Mouse (Mus musculus) intestine, embryonic 14.5 days (tissue): ENCODE data around the gene Npepps. TPM values are rescaled to one million over a fixed set of nuclear protein-coding genes. Genes with fewer than 3 reads are reported as not detected.

Experiments used
- ATAC-seq: fragments of 200-750 bp; cut with Nextera tagmentation; replicated peaks from 2 replicates; pipeline ENCODE4 v1.8.0; 2017; ENCODE audit warnings: low read depth, moderate number of reproducible peaks, moderate TSS enrichment, moderate library complexity; ENCODE audit not compliant: low FRiP score, low TSS enrichment
- DNase-seq: peaks from one replicate; pipeline ENCODE4 v3.0.0-alpha.2; 2018; ENCODE audit warnings: low spot score
- H3K27ac ChIP-seq: fragments of 300-500 bp; sonication (generic); 2 replicates; pipeline ENCODE4 v1.5.1; 2014; ENCODE audit warnings: low read depth, mild to moderate bottlenecking, control low read depth
- H3K27me3 ChIP-seq: fragments of 300-500 bp; sonication (generic); replicated peaks from 2 replicates; pipeline ENCODE4 v1.6.1; 2014; ENCODE audit warnings: low read length, control low read depth; ENCODE audit not compliant: control insufficient read depth, insufficient read depth
- H3K36me3 ChIP-seq: fragments of 300-500 bp; sonication (generic); 2 replicates; pipeline ENCODE4 v1.6.1; 2014; ENCODE audit warnings: low read length, control low read depth; ENCODE audit not compliant: control insufficient read depth, insufficient read depth
- H3K4me1 ChIP-seq: fragments of 300-500 bp; sonication (generic); replicated peaks from 2 replicates; pipeline ENCODE4 v1.6.1; 2014; ENCODE audit warnings: low read length, control low read depth, mixed read lengths; ENCODE audit not compliant: control insufficient read depth, insufficient read depth
- H3K4me2 ChIP-seq: fragments of 300-500 bp; sonication (generic); 2 replicates; pipeline ENCODE4 v1.6.1; 2014; ENCODE audit warnings: low read length
- H3K4me3 ChIP-seq: fragments of 300-500 bp; sonication (generic); 2 replicates; pipeline ENCODE4 v1.5.1; 2014; ENCODE audit warnings: low read depth, low read length, control low read depth, mixed read lengths
- H3K9ac ChIP-seq: fragments of 300-500 bp; sonication (generic); 2 replicates; pipeline ENCODE4 v1.6.1; 2014; ENCODE audit warnings: mild to moderate bottlenecking, low read length
- H3K9me3 ChIP-seq: fragments of 300-500 bp; sonication (generic); 2 replicates; pipeline ENCODE4 v1.6.1; 2016; ENCODE audit warnings: low read length, control low read depth; ENCODE audit not compliant: control insufficient read depth
- WGBS: fragments of 180-500 bp; shearing (Covaris S2); extraction: QIAGEN DNeasy Blood & Tissue Kit; methylation state at CpG from one replicate; pipeline ENCODE4 v1.1.7; 2014; 5-methylcytosine and 5-hydroxymethylcytosine counted together
- polyA plus RNA-seq: library from polyadenylated mRNA; unstranded; fragments of >200 nt; fragmentation: Nextera tagmentation; extraction: Ambion mirVana; gene quantifications from 2 replicates; pipeline ENCODE4 v1.2.1, GENCODE M21; 2014

Npepps gene
- polyA plus RNA-seq, 1 experiment from 2014 or later = 83.1 TPM

GRCm38 (mm10) chr11:97210728-97211400 is 69.6 kb downstream of the Npepps start:
- Histone ChIP-seq H3K36me3 (peaks cover 81% of the 10 kb centered on the region), H3K9me3 (no peaks in the 10 kb centered on the region), H3K4me3 (no peak overlapping the region), H3K4me1 (no peaks in the 10 kb centered on the region), H3K4me2 (no peak overlapping the region), H3K9ac (no peak overlapping the region), H3K27ac (peak overlapping the region; percentile 57), H3K27me3 (no peaks in the 10 kb centered on the region)
- WGBS = 54% methylated on average over 9 of the region's 9 CpGs
- ATAC-seq = peak; percentile 54
- peak; percentile 56 for DNase-seq

GRCm38 (mm10) chr11:97207011-97207422 is 73.4 kb downstream of the Npepps start:
- whole genome bisulfite sequencing = 76% methylated on average over 8 of the region's 8 CpGs

GRCm38 (mm10) chr11:97199519-97199918 is 80.9 kb downstream of the Npepps start:
- ATAC-seq (no peak), DNase-seq (no peak)
- Histone ChIP-seq H3K4me1 (no peaks in the 10 kb centered on the region), H3K9ac (no peak overlapping the region), H3K27me3 (no peaks in the 10 kb centered on the region), H3K27ac (no peak overlapping the region), H3K9me3 (no peaks in the 10 kb centered on the region), H3K36me3 (no peaks in the 10 kb centered on the region), H3K4me3 (no peak overlapping the region), H3K4me2 (no peak overlapping the region)
- 75% methylated on average over 6 of the region's 6 CpGs for WGBS

More at GRCm38 (mm10) chr11:97207011-97207422, 73.4 kb downstream of the Npepps start:
- Histone ChIP-seq H3K4me2 (no peak overlapping the region), H3K4me1 (no peaks in the 10 kb centered on the region), H3K36me3 (peaks cover 48% of the 10 kb centered on the region), H3K9me3 (no peaks in the 10 kb centered on the region), H3K27me3 (no peaks in the 10 kb centered on the region), H3K27ac (no peak overlapping the region), H3K9ac (no peak overlapping the region), H3K4me3 (no peak overlapping the region)
- ATAC-seq (peak; percentile 29; the same call in 1 of the 2 replicates), DNase-seq (no peak)

- no peak for ATAC-seq
- Histone ChIP-seq H3K4me3 (no peak overlapping the region), H3K4me1 (no peaks in the 10 kb centered on the region), H3K9me3 (no peaks in the 10 kb centered on the region), H3K36me3 (no peaks in the 10 kb centered on the region), H3K4me2 (no peak overlapping the region), H3K27ac (no peak overlapping the region), H3K9ac (no peak overlapping the region), H3K27me3 (no peaks in the 10 kb centered on the region)
- DNase-seq = peak; percentile 80
- WGBS = 22% methylated on average over 5 of the region's 5 CpGs
Measured at GRCm38 (mm10) chr11:97198601-97199000, 81.8 kb downstream of the Npepps start.

- Histone ChIP-seq H3K9ac (no peak overlapping the region), H3K9me3 (no peaks in the 10 kb centered on the region), H3K27ac (no peak overlapping the region), H3K27me3 (no peaks in the 10 kb centered on the region), H3K36me3 (no peaks in the 10 kb centered on the region), H3K4me3 (no peak overlapping the region), H3K4me2 (no peak overlapping the region), H3K4me1 (no peaks in the 10 kb centered on the region)
- WGBS = 81% methylated on average over 8 of the region's 8 CpGs
- ATAC-seq (no peak), DNase-seq (no peak)
Measured at GRCm38 (mm10) chr11:97197021-97197420, 83.4 kb downstream of the Npepps start.

GRCm38 (mm10) chr11:97196541-97196940 is 83.9 kb downstream of the Npepps start:
- 72% methylated on average over 12 of the region's 12 CpGs for WGBS
- Histone ChIP-seq H3K4me1 (no peaks in the 10 kb centered on the region), H3K27me3 (no peaks in the 10 kb centered on the region), H3K9me3 (no peaks in the 10 kb centered on the region), H3K4me3 (no peak overlapping the region), H3K27ac (no peak overlapping the region), H3K36me3 (no peaks in the 10 kb centered on the region), H3K4me2 (no peak overlapping the region), H3K9ac (no peak overlapping the region)
- ATAC-seq (no peak), DNase-seq (no peak)

- Histone ChIP-seq H3K4me3 (no peak overlapping the region), H3K4me1 (peaks cover 6% of the 10 kb centered on the region), H3K4me2 (no peak overlapping the region), H3K27me3 (no peaks in the 10 kb centered on the region), H3K9ac (no peak overlapping the region), H3K27ac (no peak overlapping the region), H3K36me3 (no peaks in the 10 kb centered on the region; the same call in 1 of the 2 replicates), H3K9me3 (no peaks in the 10 kb centered on the region)
- no peak for DNase-seq
- no peak for ATAC-seq
Measured at GRCm38 (mm10) chr11:97192621-97192951, 87.9 kb downstream of the Npepps start.

- DNase-seq (no peak), ATAC-seq (no peak)
- no peak overlapping the region for H3K4me3 ChIP-seq
- no peak overlapping the region for H3K27ac ChIP-seq
- H3K4me1 ChIP-seq = peaks cover 6% of the 10 kb centered on the region
- no peaks in the 10 kb centered on the region for H3K9me3 ChIP-seq
- no peak overlapping the region for H3K4me2 ChIP-seq
- H3K36me3 ChIP-seq = no peaks in the 10 kb centered on the region; the same call in 1 of the 2 replicates
- H3K9ac ChIP-seq = no peak overlapping the region
- 76% methylated on average over 6 of the region's 6 CpGs for WGBS
- no peaks in the 10 kb centered on the region for H3K27me3 ChIP-seq
Measured at GRCm38 (mm10) chr11:97191915-97192620, 88.4 kb downstream of the Npepps start.

- Histone ChIP-seq H3K27ac (no peak overlapping the region), H3K27me3 (no peaks in the 10 kb centered on the region), H3K4me1 (peaks cover 11% of the 10 kb centered on the region), H3K36me3 (peaks cover 4% of the 10 kb centered on the region), H3K9ac (no peak overlapping the region), H3K4me2 (no peak overlapping the region), H3K4me3 (no peak overlapping the region), H3K9me3 (no peaks in the 10 kb centered on the region)
- no peak for DNase-seq
- no peak for ATAC-seq
- WGBS = 89% methylated on average over 6 of the region's 6 CpGs
Measured at GRCm38 (mm10) chr11:97190992-97191391, 89.4 kb downstream of the Npepps start.
